Mouse (Mus musculus): ENCODE measurements around the gene Npas3.
"Not testable (repeated sequence)": the region's sequence is repeated elsewhere in the genome, so short reads cannot be mapped to it uniquely, and the experiment has no call there.

The Npas3 gene

DNA sequence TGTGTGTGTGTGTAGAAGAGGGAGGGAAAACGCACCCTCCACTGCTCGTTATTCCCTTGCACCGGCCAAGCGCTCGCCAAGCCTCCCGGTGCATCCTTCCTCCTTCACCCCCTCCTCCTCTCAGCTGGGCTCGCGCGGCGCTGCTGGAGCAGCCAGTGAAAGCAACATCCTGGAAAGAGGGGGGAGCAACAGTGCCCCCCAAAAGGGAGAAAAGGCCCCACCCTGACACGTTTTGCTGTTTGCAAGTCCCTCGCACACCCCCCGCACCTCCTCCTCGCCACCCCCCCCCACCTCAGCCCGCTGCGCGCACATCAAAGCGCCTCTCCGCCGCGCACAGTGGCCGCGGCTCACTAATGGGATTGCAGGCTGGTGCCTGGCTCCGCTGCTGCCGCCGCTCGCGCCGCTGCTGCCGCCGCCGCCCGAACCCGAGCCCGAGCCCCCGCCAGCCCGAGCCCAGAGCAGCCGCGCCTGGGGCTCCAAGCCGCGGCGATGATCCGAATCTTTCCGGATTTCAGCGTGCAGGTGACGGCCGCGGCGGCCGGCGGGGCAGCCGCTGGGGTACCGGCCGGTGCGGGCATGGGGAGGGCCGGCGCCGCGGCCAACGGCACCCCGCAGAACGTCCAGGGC is at the start of gene Npas3:
Gene Npas3 (plus strand): TSS at position 577 of the 627 bp plus-strand sequence.
- DNase-seq: peak; percentile 19 to 22

- no peak for DNase-seq
Observed at GRCm38 (mm10) chr12:53217141-53217540, 31.3 kb upstream of the Npas3 start.

DNA sequence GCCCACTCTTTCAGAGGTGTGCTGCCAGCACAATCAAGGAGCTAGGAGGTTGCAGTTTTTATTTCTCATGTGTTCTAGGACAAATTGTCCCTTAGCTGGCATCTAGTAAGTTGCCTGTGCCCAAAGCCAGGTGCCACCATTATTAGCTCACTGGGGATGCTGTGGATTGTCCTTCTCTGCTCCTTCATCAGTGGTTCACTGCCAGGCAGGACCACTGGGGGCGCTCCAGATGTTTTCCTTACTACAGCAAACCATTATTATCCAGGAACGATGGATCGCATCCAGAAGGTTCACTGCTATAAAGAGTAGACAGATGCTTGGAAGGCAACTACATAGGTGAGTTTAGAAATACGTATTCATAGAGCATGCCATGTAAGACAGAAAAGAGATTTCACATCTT is 25.7 kb upstream of the Npas3 start:
- no peak for DNase-seq

DNA sequence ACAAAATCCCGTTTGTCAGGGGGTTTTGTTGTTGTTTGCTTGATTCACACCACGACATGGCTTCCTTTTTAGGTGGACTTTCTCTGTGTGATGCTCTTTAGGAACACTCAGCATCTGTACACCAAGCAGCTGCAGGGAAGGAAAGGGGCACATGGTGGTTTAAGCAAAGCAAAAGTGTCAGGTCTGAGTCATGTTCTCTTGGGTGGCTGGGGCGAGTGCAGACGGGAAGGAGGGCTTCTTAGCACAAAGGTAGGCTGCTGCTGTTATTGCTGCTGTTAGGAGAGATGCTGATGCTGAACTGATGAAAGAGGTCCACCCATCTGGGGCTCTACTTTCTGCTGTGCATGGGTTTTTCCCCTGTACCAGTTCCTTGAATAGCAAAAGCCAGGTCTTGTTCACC is 21.1 kb upstream of the Npas3 start:
- no peak for DNase-seq

GRCm38 (mm10) chr12:53229419-53229818 is 19.1 kb upstream of the Npas3 start:
- DNase-seq: no peak

- no peak for DNase-seq
Observed at GRCm38 (mm10) chr12:53246181-53246580, 2.3 kb upstream of the Npas3 start.

GRCm38 (mm10) chr12:53246581-53247490 is 1.6 kb upstream of the Npas3 start:
- peak in 1 of 2 experiments; percentile 14 for DNase-seq

- DNase-seq: peak in 1 of 2 experiments; percentile 11
Observed at GRCm38 (mm10) chr12:53247491-53248035, 914 bp upstream of the Npas3 start.

DNA sequence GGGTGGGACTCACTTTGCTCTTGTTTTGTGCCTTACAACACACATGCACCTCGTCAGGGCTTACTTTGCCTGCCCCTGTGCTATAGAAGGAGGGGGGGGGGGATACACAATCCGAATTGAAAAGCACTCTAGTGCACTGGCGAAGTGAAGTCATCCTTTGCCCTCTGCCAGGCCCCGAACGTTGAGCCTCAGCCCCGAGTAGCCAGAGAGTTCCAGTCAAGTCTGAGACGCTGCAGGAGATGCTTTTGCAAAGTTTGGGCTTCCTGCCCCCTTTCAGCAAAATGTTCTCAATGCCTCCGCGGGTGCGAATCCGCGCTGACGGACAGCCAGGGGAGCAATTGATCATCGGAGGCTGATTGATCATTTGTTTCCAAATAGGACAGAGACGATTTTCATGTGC is 319 bp downstream of the Npas3 start:
- DNase-seq: peak in 1 of 2 experiments; percentile 12

GRCm38 (mm10) chr12:53251701-53252181 is 3.3 kb downstream of the Npas3 start:
- peak; percentile 8 to 15 for DNase-seq

GRCm38 (mm10) chr12:53252213-53252571 is 3.7 kb downstream of the Npas3 start:
- peak in 1 of 2 experiments; percentile 15 for DNase-seq

- peak; percentile 6 to 44 for DNase-seq
Observed at GRCm38 (mm10) chr12:53252572-53253422, 4.3 kb downstream of the Npas3 start.

DNA sequence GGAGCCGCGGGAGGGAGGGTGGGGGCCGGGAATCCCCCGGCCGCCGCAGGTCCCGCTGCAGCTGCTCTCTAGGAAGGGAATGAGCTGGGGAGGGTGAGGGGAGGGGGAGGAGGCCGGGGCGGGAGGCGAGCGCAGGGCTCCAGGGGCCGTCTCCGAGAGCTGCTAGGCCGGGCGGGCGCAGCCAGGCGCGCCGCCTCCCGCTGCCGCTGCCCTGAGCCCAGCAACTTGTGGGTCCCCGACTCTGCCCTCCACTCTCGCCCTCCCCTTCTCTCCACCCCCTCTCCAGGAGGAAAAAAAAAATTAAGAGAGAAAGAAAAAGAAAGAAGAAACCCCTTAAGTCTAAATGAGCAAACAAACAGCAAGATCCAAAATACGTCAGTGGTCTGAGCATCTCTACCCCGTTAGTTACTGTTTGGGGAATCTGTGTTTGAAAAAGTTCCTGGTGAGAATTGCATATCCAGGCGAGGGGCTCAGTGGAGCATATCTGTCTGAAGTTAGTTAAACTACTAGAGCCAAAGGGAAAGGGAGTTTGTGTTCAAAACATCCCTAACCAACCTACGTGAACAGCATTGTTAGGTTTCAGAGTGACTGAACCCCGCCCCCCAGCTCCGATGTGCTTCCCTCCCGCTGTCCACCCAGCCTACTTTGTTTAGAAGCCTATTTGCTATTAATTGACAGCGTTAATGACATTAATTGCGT is 5.1 kb downstream of the Npas3 start:
- DNase-seq: peak; percentile 14 to 32

DNA sequence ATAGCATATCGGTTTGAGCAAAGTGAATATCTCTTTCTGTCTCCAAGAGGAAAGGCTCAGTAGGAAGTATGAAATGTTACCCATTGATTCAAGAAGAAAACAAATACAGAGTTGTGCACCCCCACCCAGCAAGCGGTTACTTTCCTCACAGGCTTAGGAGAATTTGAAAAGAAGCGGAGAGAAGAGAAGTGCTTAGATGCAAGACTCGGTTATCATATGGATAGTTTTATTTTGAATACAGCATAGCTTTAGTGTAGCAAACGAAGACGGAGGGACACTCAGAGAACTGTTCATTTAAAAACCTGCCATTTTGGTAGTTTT is 5.6 kb downstream of the Npas3 start:
- no peak for DNase-seq

- not testable (repeated sequence) for DNase-seq
Observed at GRCm38 (mm10) chr12:53274502-53274901, 26.0 kb downstream of the Npas3 start.

DNA sequence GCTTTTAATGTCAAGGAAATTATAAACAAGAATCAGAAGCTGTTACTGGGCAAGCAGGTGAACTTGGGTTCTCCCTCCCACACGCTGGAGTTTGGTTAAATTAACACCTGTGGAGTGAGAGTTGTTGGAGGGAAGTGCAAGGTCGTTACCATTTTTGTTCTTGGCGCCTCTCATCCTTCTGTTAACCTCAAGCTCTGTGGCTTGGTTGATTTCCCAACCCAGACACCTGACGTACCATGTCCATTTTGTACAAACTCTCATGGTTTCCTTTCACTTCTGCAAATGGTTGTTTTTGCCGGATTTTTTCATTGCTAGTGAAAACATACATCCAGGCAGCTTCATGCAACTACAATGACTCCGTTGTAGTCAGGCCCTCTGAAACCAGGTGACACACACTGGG is 28.9 kb downstream of the Npas3 start:
- DNase-seq: no peak

DNA sequence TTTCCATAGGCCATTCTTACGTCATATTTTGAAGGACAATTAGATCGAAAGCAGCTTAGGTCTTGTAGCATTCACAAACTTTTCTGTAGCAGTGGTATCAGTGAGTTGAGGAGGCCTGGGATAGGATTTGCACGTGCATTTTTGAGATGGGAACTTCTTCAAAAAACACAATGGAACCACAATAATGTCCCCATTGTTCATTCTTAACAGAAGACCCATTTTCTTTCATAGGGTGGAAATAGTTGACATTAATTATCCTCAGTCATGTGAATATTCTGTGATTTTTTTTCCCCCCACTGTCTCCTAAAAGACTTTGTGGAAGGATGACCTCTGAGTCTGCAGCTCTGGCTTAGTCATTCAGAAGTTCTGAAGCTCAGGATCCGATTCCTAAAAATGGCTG is 41.9 kb downstream of the Npas3 start:
- DNase-seq: no peak

GRCm38 (mm10) chr12:53290846-53291245 is 42.4 kb downstream of the Npas3 start:
- no peak for DNase-seq

- DNase-seq: no peak
Observed at GRCm38 (mm10) chr12:53292010-53292409, 43.5 kb downstream of the Npas3 start.

DNA sequence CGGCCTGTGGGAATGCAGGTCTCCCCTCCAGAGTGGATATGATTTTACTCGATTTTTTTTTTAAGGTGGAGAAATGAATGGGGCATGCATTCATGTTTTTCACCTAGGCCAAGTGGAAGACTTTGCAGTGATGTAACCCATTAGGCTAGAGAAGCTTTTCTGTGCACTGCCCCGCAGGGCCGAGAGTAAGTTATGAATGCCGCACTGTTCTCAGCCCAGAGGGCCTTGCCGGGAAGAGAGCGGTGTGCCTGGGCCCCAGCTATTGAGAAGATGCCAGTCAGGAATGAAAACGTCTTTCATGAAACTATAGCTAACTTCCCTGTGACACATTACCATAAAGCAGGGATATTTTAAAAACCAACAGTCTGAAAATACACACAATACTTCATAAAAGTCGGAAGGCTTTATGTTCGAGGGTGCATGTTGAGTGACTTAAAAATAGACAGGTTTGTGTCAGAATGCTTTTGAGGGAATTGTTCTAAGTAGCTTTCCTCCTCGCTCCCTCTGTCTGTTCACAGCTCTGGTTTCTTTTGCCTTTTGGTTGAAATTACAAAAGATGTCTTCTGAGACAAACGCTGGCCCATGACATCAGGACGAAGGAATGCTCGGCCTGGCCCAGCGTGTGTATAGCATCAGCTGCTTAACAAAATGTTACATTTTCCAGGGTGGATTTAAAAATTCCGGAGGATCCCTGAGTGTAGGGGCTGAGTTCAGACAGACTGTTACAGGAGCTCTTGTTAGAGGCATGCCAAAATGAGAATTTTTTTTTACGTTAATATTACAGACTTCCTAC is 44.2 kb downstream of the Npas3 start:
- DNase-seq: no peak

DNA sequence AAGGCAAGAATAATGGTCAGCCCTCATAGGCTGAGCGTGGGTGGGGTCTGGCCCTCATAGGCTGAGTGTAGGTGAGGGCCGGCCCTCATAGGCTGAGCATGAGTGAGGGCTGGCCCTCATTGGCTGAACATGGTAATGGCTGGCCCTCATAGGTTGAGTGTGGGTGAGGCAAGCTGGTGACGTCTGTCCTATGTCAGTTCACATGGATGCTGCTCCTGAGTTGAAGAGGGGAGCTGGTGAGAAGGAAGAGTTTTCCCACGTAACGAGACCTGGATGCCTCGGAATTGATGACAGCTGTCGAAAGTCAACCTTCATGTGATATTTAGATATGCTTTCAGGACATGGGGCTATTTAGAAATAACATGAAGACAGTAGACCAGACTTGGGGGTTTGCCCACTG is 45.5 kb downstream of the Npas3 start:
- DNase-seq: no peak
